Mouse (Mus musculus): ENCODE measurements around the gene AW011738.

AW011738 gene

DNA sequence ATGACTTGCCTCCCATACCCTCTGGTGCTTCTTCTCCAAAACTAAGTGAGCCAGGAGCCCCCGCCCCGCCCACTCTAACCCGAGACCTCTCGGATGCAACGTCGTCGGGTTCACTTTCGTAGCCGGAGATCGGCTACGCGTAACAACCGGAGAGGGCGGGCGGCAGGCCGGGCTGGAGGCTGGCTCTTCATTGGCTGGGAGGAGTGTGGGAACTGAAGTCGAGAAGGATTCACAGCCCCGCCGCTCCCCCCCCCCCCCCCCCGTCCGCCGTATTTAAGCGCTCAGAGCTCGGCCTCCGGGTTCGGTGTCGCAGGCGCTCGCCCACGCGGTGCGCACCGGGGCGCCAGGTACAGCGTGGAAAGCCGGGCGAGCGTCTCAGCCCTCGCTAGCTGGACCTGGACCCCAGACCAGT lies at the start of gene AW011738:
TSS of gene AW011738 (plus strand) at position 304 of the 412 bp plus-strand sequence.
- peak; percentile 74 to 86 for DNase-seq

GRCm38 (mm10) chr4:156154771-156155170 lies 48.3 kb upstream of the AW011738 start:
- no peak for DNase-seq

DNA sequence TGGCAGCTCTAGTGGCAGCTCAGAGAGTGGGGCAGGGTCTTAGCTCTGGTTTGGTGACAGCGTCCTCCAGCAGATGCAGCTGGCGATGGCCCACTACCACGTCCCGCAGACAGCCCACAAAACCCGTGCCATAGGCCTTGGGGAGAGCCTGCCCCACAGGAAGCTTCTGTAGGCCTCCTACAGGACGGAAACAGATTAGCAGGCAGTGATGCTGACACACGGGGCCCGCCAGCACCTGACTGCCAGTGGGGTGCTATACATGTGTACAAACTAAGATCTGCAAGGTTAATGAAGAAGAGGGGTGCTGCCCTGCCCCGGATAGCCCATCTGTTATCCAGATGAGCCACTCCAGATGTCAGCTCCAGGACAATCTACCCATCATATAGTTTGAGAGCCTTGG lies 36.6 kb upstream of the AW011738 start:
- DNase-seq: no peak

DNA sequence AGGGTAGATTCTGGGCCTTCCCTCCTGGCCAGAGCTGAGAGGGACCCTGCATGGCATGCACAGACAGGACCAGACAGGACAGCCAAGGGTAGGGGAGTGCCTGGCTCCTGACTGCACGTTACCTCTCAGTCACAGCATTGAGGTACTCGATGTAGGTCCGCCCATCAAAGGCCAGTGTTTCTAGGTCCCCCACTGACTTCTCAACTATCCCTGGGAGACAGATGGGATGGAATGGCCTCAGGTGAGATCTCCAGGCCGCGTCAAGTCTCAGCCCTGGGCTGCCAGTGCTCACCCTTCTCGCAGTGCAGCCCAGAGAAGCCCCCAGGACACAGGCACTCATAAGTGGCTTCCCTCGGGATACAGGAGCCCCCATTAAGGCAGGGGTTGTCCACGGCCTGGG lies 34.5 kb upstream of the AW011738 start:
- no peak for DNase-seq

GRCm38 (mm10) chr4:156169129-156169528 lies 34.0 kb upstream of the AW011738 start:
- no peak for DNase-seq

- no peak for DNase-seq
These were observed 31.3 kb upstream of the AW011738 start for GRCm38 (mm10) chr4:156171828-156172227.

DNA sequence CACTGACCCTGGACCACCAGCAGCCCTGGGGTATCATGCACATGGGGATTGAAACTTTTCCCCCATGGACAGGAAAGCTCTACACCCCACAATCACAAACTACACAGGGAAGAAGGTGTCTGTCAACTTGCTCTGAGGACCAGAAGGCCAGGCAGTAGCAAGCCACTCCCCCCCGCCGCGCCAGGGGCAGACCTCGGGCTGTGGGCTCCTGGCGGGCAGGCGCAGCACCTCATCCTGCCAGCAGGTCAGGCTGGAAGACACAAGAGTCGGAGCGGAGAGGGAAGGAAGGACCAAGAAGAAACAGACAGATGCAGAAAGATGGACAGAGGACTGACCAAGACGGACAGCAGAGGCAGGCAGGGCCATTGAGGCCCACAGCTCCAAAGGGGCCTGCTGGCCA lies 25.5 kb upstream of the AW011738 start:
- no peak for DNase-seq

DNA sequence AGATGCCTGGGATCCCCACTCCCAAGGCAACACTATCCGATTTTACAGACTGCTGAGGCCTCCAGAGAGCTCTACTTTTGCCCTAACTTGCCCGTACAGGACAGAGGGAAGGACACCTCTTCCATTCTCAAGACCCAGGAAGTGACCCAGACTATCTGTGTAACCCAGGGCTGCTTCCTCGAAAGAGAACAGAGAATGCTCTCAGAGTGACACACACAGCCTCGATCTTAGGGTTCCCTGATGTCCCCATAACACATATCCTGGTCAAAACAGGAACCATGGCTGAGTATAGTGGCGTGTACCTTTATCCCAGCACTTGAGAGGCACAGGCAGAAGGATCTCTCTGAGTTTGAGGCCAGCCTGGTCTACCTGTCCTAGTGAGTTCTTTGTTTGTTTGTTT lies 19.4 kb upstream of the AW011738 start:
- no peak for DNase-seq

- DNase-seq: no peak
These were observed 18.7 kb upstream of the AW011738 start for GRCm38 (mm10) chr4:156184291-156184954.

DNA sequence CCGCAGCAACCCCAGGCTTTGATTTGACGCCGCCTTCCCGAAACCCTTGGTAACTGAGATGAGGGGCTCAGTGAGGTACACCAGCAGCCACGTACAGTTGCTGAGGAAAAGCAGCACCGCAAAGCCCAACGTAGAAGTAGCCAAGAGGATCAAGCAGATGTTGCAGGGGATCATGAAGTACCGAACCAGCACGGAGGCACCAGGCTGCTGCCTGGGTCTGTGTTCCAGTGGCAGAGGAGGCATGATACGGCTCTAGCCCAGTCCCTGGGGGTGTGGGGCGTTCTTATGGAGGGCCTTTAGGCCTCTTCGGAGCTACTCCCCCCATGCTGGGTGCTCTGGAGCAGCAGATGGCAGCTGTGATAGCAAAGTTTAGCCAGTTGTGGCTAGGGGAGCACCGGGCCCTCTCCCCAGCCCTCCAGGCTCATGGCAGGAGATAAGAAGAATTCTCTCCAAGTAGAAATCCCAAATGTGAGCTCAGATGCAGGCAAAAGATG lies 17.6 kb upstream of the AW011738 start:
- DNase-seq: peak in 1 of 2 experiments; percentile 23

DNA sequence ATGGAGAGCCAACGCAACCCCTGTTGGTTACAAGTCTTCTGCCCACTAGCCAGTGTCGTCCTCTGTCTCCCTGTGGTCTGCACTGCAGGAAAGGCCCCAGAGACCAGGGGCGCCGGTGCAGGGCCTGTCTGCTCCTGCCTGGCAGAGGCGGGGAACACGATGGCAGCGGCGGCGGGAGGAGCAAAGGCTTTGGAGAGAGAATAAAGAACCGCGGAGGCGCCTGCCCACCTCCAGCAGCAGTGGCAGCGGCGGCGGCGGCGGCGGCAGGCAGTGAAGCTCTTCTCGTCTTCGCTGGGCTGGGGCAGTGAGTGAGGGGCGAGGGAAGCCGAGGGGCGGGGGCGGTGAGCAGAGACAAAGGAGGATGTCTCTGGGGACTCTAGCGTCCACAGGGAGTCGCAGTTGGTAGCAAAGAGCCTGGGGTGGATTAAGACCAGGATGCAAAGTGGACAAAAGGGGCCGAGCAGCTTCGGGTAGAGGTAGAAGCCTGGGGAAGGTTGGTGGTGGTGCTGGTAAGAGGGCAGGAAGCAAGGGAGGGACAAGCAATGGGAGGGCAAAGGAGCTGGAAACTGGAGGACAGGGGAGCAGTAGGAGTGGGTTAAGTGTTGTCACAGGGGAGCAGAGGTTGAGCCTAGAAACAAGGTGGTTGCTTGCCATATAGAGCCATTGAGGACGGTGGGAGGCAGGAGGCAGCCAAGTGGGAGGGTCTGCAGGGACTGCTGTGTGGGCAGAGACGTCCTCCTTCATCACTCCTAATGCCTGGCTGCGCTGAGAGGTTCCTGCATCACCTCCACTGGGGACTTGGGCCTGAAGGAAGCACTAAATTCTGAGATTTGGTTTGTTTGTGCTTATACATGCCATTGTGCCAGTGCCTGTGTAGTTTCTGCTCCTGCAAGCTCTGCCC lies 16.9 kb upstream of the AW011738 start:
- peak; percentile 52 to 63 for DNase-seq

- no peak for DNase-seq
These were observed 14.8 kb upstream of the AW011738 start for GRCm38 (mm10) chr4:156188162-156188810.

GRCm38 (mm10) chr4:156188811-156189323 lies 14.2 kb upstream of the AW011738 start:
- peak; percentile 34 to 63 for DNase-seq

DNA sequence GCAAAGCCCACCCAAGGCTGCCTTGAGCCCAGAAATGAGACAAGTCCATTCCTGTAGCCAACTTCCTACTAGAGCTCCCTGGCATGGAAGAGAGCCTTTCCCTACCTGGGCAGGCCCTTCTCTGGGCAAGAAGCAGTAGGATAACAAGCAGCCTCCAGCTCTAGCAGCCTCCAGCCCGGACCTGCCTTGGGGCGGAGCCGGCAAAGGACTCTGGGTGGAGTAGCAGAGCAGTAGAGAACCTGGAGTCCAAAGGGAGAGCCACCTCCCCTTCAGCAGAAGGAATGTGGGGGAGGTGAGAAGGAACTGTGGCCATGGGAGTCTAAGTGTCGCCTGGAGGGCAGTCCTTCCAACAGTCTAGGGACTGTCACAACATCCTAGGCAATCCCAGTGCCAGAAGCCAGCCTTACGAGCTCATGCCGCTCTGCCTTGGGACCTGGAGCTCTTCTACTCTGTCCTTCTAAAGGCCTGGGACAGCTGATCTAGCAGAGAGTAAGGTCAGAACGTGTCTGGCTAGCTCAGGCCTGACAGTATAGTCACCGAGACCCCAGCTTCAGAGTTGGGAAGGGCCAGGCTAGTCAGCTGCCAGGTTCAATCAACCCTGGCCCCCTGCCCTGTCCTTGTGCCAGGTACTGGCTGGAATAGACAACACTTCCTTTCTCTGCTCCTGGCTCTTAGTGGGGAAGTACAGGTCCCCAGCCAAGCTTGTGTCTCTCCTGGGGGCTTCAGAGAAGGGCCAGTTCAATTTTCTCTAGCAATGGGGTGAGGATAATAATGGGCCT lies 10.5 kb upstream of the AW011738 start:
- DNase-seq: peak; percentile 27 to 50

DNA sequence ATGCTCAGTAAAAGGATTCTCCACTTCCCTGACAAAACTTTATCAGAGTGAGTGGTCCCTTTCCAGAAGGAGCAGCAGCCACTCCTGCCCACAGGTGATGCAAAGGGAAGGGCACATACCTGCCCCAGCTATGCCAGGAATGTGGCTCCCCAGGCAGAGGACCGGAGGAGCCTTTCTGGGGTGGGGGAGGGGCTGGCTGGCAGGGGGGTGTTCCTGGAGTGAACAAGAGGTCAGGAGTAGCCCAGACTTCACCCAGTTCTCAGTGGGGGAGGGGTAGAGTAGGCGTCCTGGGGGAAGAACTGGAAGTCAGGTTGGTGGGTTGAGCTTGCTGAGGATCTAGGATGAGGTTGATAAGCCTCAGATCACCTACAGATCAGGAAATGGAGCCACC lies 9.9 kb upstream of the AW011738 start:
- DNase-seq: no peak

- DNase-seq: no peak
These were observed 9.2 kb upstream of the AW011738 start for GRCm38 (mm10) chr4:156193906-156194305.

GRCm38 (mm10) chr4:156194346-156194745 lies 8.8 kb upstream of the AW011738 start:
- DNase-seq: no peak

- peak; percentile 39 to 61 for DNase-seq
These were observed 6.9 kb upstream of the AW011738 start for GRCm38 (mm10) chr4:156195927-156196870.

DNA sequence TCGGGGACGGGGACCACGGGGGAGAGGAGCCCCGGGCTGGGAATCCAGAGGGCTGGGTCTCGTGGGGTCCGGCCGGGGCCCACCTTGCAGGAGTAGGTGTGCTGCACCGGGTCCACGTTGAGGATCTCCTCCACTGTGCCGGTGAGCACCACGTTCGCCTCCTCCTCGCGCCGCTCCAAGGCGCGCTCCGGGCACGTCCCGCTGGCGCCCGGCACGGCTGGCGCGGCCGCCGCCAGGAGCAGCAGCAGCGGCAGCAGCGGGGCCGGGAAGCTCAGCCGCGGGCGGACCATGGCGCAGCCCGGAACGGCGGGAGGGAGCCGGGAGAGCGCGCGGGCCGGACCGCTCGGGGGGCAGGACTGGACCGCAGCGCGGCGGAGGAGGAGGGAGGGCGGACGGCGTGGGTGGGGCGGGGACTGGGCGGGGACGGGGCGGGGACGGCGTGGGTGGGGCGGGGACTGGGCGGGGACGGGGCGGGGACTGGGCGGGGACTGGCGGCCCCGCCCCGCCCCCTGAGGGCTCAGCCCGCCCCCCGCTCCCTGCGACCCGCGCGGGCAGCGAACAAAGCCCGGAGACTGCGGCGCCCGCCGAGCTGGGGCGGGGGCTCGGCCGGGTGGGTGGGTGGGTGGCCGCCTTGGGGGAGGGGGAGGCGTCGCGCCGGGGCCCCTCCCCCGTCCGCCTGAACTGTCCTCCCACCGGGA lies 5.8 kb upstream of the AW011738 start, which contains the start of gene Agrn:
TSS of gene Agrn (minus strand) at position 358 of the 698 bp plus-strand sequence.
- peak; percentile 79 to 89 for DNase-seq

DNA sequence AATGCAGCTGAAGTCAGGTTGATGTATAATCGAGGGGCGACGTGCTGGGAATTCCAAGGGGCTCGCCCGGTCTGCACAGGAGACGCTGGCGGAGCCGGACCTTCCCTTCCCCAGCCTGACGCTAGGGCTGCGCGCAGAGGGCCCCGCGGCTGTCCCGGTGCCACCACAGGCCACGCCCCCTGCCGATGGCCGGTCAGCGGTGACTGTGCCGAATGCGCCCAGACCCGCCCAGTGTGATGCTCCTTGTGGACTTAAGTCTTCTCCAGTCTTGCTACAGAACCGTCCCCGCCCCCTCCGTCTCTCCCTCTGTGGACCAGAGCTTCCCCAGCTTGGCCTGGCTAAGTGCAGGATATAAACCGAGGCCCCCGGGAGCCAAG lies 5.3 kb upstream of the AW011738 start:
- DNase-seq: peak; percentile 84 to 92

Data from cerebellum, postnatal 25 days (tissue).